Mouse (Mus musculus) lung, postnatal 4 days (tissue): ENCODE results near the gene Pacrg.

Experiments used
- DNase-seq, 2 experiments: peaks; one replicate each; pipeline ENCODE4 v3.0.0; 2021

Pacrg gene

GRCm38 (mm10) chr17:10737966-10738365 is 102.1 kb downstream of the Pacrg start:
- no peak for DNase-seq

GRCm38 (mm10) chr17:10734733-10735132 is 105.4 kb downstream of the Pacrg start:
- DNase-seq: no peak

GRCm38 (mm10) chr17:10732303-10733048 is 107.6 kb downstream of the Pacrg start:
- no peak for DNase-seq

- no peak for DNase-seq
These were observed 115.3 kb downstream of the Pacrg start for GRCm38 (mm10) chr17:10724853-10725252.

GRCm38 (mm10) chr17:10721562-10721961 is 118.5 kb downstream of the Pacrg start:
- DNase-seq: no peak

GRCm38 (mm10) chr17:10717148-10717547 is 123.0 kb downstream of the Pacrg start:
- DNase-seq: no peak

- DNase-seq: no peak
These were observed 137.3 kb downstream of the Pacrg start for GRCm38 (mm10) chr17:10702781-10703180.

- no peak for DNase-seq
These were observed 142.1 kb downstream of the Pacrg start for GRCm38 (mm10) chr17:10698041-10698440.

GRCm38 (mm10) chr17:10695421-10695820 is 144.7 kb downstream of the Pacrg start:
- DNase-seq: no peak

- DNase-seq: no peak
These were observed 163.0 kb downstream of the Pacrg start for GRCm38 (mm10) chr17:10677098-10677497.

GRCm38 (mm10) chr17:10675536-10675935 is 164.6 kb downstream of the Pacrg start:
- DNase-seq: no peak

- DNase-seq: no peak
These were observed 165.1 kb downstream of the Pacrg start for GRCm38 (mm10) chr17:10675048-10675447.

- no peak for DNase-seq
These were observed 178.8 kb downstream of the Pacrg start for GRCm38 (mm10) chr17:10661294-10661693.

GRCm38 (mm10) chr17:10643604-10644003 is 196.5 kb downstream of the Pacrg start:
- no peak for DNase-seq

GRCm38 (mm10) chr17:10639816-10640215 is 200.3 kb downstream of the Pacrg start:
- DNase-seq: no peak

GRCm38 (mm10) chr17:10635955-10636470 is 204.1 kb downstream of the Pacrg start:
- no peak for DNase-seq

- DNase-seq: no peak
These were observed 204.6 kb downstream of the Pacrg start for GRCm38 (mm10) chr17:10635470-10635869.

- DNase-seq: no peak
These were observed 205.1 kb downstream of the Pacrg start for GRCm38 (mm10) chr17:10635046-10635445.

GRCm38 (mm10) chr17:10633769-10634168 is 206.3 kb downstream of the Pacrg start:
- no peak for DNase-seq

- DNase-seq: no peak
These were observed 211.9 kb downstream of the Pacrg start for GRCm38 (mm10) chr17:10628240-10628639.

GRCm38 (mm10) chr17:10627476-10627875 is 212.6 kb downstream of the Pacrg start:
- no peak for DNase-seq

- no peak for DNase-seq
These were observed 213.6 kb downstream of the Pacrg start for GRCm38 (mm10) chr17:10626299-10627095.

GRCm38 (mm10) chr17:10624699-10625424 is 215.2 kb downstream of the Pacrg start:
- DNase-seq: no peak
